Mouse (Mus musculus) heart, postnatal 36 days (tissue): ENCODE results near the gene Ptprs. TPM values are rescaled to one million over a fixed set of nuclear protein-coding genes. Genes with fewer than 3 reads are reported as not detected.

Source experiments
- DNase-seq, 2 experiments: peaks; one replicate each; pipeline ENCODE4 v3.0.0; 2021 to 2022
- intact Hi-C: fragments of 180-260 bp; cut with DNase I; formaldehyde crosslinking; loops from one replicate; pipeline ENCODE4 v1.15.1; 2025
- total RNA-seq, 2 experiments: library from RNA; stranded (reverse); gene quantifications; 2 replicates each; pipeline ENCODE4 v1.2.3; 2021

The Ptprs gene
- total RNA-seq, 2 experiments from 2014 or later: 45.8 to 47.7 TPM

DNA sequence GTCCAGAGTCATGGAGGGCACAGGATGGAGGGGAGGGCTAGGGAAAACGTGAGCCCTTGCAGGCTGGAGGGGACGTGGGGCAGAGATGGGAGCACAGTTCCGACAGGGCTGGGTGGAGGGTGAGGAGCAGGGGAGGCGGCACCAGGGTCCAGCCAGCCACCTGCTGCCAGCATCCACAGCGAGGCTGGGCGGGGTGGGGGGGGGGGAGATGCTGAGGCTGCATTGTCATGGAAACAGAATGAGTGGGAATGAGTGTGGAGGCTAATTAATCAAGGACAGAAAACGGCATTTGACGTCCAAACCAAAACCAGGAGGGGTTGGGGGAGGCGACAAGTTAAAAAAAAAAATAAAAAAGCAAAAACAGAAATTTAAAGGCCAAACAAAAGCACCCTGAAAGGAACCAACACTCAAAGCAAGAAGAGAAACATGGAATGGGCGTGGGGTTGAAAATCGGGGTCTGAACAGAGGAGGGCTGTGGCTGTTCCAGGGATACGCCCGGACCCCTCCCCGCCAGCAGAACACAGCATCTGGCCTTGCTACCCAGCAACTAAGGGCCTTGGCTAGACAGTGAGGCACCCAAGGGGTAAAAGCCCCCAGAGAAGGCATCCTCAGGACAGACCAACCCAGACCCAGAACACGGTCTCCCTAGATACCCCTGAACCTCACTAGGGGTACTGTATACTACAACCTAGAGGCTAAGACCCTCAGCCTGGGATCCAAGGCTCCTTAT, 36.4 kb downstream of the Ptprs start:
- no peak for DNase-seq
- intact Hi-C loops: loop anchor here (5.0 kb wide), 1 partner anchor 92 kb away; no protein-coding TSS in a partner anchor

DNA sequence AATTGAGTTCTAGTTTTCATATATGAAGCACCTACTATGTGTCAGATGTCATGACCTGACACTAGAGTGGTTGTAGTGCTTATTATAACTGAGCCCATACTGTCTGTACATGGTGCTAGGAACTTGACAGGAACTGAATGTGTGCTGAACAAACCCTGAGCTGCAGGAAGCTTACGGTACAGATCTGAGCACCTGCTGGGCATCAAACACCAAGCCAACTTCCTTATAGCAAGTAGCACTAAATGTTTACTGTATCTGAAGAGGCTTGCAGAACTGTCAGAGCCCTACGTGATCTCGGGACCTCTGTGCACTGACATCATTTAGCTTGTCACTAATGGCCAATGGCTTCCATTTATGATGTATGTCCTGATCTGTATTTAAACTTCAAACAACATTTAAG, 44.7 kb downstream of the Ptprs start:
- intact Hi-C loops: no loop called here
- DNase-seq: no peak

DNA sequence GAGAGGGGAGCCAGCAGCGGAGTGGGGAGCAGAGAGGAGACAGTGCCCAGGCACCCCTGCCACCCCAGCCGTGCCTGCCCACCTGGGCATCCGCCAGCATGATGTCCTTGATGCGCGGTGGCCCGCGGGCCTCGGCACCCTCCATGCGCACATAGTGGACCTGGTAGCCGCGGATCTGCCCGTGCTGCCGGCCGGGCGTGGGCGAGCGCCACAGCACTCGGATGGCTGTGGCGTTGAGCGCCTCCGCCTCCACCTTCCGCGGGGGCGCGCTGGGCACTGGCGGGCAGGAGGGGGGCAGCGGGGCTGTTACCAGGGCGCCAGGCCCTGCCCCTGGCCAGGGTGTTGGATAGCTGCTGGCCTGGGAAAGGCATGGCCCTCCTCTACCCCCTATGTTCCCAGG, 48.4 kb downstream of the Ptprs start:
- intact Hi-C loops: loop anchor here (5.0 kb wide), 1 partner anchor 124 kb away; the partner anchor contains the start of gene Gm20219
- no peak for DNase-seq

- DNase-seq: no peak
- intact Hi-C loops: loop anchor here (1.0 to 5.0 kb wide), 2 partner anchors 53 to 126 kb away; partner anchors contain the start of gene Gm20219
Observed at GRCm38 (mm10) chr17:56425941-56426340, 50.3 kb downstream of the Ptprs start.

GRCm38 (mm10) chr17:56425584-56425914, 50.7 kb downstream of the Ptprs start:
- DNase-seq: peak; percentile 85 to 87

DNA sequence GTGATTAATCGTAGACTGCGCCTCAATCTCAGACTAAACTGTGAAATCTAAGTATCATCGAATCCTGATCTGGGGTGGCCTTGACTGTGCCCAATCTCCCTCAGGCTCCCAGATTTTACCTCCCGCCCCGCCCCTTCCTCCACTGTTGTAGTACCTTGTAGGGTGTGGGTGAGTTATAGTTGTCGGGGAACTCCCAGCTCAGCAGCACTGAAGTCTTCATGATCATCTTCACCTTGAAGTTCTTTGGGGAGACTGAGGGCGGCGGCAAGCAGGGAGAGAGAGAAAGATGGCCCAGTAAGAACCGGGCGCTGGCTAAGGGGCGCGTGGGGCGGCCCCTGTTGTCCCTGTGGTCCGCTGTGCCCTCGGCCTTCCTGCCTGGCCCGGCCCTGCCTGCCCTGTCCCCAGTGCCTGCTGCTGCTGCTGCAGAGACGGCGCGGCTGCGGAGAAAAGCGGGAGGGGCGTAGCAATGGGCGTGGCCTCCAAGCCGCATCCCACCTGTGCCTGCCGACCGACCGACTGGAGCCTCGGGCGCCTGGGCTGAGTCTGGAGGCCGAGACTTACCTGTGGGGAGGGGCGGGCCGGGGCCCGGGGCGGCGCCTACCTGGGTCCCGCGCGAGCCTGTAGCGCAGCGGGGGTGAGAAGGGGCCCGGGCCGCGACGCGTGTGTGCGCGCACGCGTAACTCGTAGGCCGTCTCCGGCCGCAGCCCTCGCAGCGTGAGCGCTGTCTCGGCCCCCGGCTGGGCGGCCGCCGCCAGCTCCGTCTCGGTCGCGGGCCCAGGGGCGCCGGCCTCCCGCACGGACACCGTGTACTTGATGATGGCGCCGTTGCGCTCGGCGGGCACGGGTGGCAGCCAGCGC, 51.3 kb downstream of the Ptprs start:
- intact Hi-C loops: loop anchor here (5.0 kb wide), 1 partner anchor 127 kb away; the partner anchor contains the start of gene Gm20219

More at GRCm38 (mm10) chr17:56425584-56425914, 50.7 kb downstream of the Ptprs start:
- intact Hi-C loops: loop anchor here (5.0 kb wide), 1 partner anchor 127 kb away; the partner anchor contains the start of gene Gm20219

DNA sequence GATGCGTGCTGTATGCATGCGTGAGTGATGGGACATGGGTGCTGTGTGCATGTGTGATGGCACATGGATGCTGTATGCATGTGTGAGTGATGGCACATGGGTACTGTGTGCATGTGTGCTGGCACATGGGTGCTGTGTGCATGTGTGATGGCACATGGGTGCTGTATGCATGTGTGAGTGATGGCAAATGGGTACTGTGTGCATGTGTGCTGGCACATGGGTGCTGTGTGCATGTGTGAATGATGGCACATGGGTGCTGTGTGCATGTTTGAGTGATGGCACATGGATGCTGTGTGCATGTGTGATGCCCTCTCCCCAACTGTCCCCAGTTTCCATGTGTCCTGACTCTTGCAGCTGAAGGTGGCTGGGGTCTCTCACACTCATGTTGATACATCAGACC, 56.3 kb downstream of the Ptprs start:
- intact Hi-C loops: no loop called here
- no peak for DNase-seq

More for the DNA sequence above, 51.3 kb downstream of the Ptprs start:
- DNase-seq: no peak

- no peak for DNase-seq
- intact Hi-C loops: no loop called here
Observed at GRCm38 (mm10) chr17:56418304-56418703, 58.0 kb downstream of the Ptprs start.

GRCm38 (mm10) chr17:56414785-56415184, 61.5 kb downstream of the Ptprs start:
- no peak for DNase-seq

GRCm38 (mm10) chr17:56413113-56413512, 63.2 kb downstream of the Ptprs start:
- DNase-seq: peak in 1 of 2 experiments; percentile 26
- intact Hi-C loops: no loop called here

More at GRCm38 (mm10) chr17:56414785-56415184, 61.5 kb downstream of the Ptprs start:
- intact Hi-C loops: no loop called here

DNA sequence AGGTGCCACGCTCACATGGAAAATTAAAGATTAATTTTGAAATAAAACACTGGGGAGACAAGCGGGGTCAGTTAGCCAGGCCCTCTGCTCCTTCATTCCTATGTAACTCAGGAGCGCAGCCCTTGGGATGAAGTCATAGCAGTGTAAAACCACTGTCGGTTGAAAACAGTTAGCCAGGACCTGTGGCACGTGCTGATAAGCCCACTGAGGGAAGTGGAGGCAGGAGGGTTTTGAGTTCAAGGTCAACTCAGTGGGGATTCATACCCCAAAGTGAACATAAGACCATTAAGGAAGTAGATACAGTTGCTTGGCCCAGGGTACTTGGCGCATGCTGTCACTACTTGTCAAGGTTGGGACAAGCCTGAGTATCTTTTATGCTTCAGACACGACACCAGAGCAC, 64.8 kb downstream of the Ptprs start:
- DNase-seq: no peak
- intact Hi-C loops: no loop called here

GRCm38 (mm10) chr17:56409759-56410158, 66.5 kb downstream of the Ptprs start:
- intact Hi-C loops: no loop called here
- no peak for DNase-seq

GRCm38 (mm10) chr17:56408965-56409625, 67.2 kb downstream of the Ptprs start:
- intact Hi-C loops: no loop called here
- no peak for DNase-seq

DNA sequence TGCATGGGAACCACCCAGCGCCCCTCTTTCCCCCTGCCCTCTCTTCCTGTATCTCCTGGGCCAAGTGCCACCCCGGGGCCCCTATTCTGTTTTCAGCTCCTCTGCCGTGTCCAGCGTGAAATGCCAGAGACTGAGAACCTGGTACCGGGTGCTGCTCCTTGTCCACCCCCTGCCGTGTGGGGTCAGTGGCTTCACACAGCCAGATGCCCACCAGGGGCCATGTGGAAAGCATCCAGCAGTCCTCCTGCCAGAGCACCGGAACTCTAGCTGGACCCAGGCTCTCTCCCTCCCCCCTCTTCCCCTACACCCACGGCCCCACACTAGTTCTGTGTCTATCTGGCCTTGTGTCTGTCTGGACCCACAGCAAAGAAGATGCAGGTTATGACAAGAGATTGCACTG, 68.9 kb downstream of the Ptprs start:
- intact Hi-C loops: no loop called here
- DNase-seq: no peak

GRCm38 (mm10) chr17:56406878-56407277, 69.4 kb downstream of the Ptprs start:
- no peak for DNase-seq
- intact Hi-C loops: no loop called here

- DNase-seq: peak in 1 of 2 experiments; percentile 30
- intact Hi-C loops: no loop called here
Observed at GRCm38 (mm10) chr17:56405856-56406840, 70.1 kb downstream of the Ptprs start.

- DNase-seq: no peak
- intact Hi-C loops: no loop called here
Observed at GRCm38 (mm10) chr17:56405341-56405740, 70.9 kb downstream of the Ptprs start.

- intact Hi-C loops: no loop called here
- peak; percentile 43 to 44 for DNase-seq
Observed at GRCm38 (mm10) chr17:56401051-56401521, 75.2 kb downstream of the Ptprs start.

- no peak for DNase-seq
- intact Hi-C loops: no loop called here
Observed at GRCm38 (mm10) chr17:56400221-56400620, 76.1 kb downstream of the Ptprs start.
